Mouse (Mus musculus) stomach, postnatal 0 days (tissue): ENCODE measurements around the gene Tmem87a. TPM values are rescaled to one million over a fixed set of nuclear protein-coding genes. Genes with fewer than 3 reads are reported as not detected.

Experiments
- ATAC-seq: fragments of 200-750 bp; cut with Nextera tagmentation; 2 replicates; pipeline ENCODE4 v1.8.0; 2017; ENCODE audit not compliant: low FRiP score, low TSS enrichment
- DNase-seq: peaks from one replicate; pipeline ENCODE4 v3.0.0-alpha.2; 2016; ENCODE audit warnings: low spot score
- H3K27ac ChIP-seq: fragments of 300-500 bp; sonication (generic); replicated peaks from 2 replicates; pipeline ENCODE4 v1.5.1; 2014; ENCODE audit warnings: mild to moderate bottlenecking, control low read depth
- H3K27me3 ChIP-seq: fragments of 300-500 bp; sonication (generic); 2 replicates; pipeline ENCODE4 v1.6.1; 2014; ENCODE audit warnings: low read length; ENCODE audit not compliant: control insufficient read depth, insufficient read depth
- H3K36me3 ChIP-seq: fragments of 300-500 bp; sonication (generic); 2 replicates; pipeline ENCODE4 v1.6.1; 2014; ENCODE audit warnings: low read length, mixed read lengths; ENCODE audit not compliant: control insufficient read depth, insufficient read depth
- H3K4me1 ChIP-seq: fragments of 300-500 bp; sonication (generic); replicated peaks from 2 replicates; pipeline ENCODE4 v1.6.1; 2014; ENCODE audit warnings: antibody characterized with exemption; ENCODE audit not compliant: control insufficient read depth, insufficient read depth
- H3K4me2 ChIP-seq: fragments of 300-500 bp; sonication (generic); replicated peaks from 2 replicates; pipeline ENCODE4 v1.6.1; 2014; ENCODE audit warnings: low read depth, mild to moderate bottlenecking, control low read depth, moderate library complexity
- H3K4me3 ChIP-seq: fragments of 300-500 bp; sonication (generic); 2 replicates; pipeline ENCODE4 v1.5.1; 2014; ENCODE audit warnings: low read depth, low read length, control low read depth
- H3K9ac ChIP-seq: fragments of 300-500 bp; sonication (generic); 2 replicates; pipeline ENCODE4 v1.6.1; 2014; ENCODE audit warnings: mild to moderate bottlenecking, low read length, control low read depth, mixed read lengths
- H3K9me3 ChIP-seq: fragments of 300-500 bp; sonication (generic); 2 replicates; pipeline ENCODE4 v1.6.1; 2016; ENCODE audit warnings: low read length; ENCODE audit not compliant: control insufficient read depth
- CTCF ChIP-seq: IDR thresholded peaks from 2 replicates; pipeline ENCODE4 v1.5.1; 2016; ENCODE audit warnings: antibody characterized with exemption, low read depth, mild to moderate bottlenecking, moderate library complexity
- EP300 ChIP-seq: optimal IDR thresholded peaks from 2 replicates; pipeline ENCODE3; 2016; ENCODE audit warnings: antibody characterized with exemption
- WGBS: fragments of 180-500 bp; shearing (Covaris S2); extraction: QIAGEN DNeasy Blood & Tissue Kit; methylation state at CpG from one replicate; pipeline ENCODE4 v1.1.7; 2014; 5-methylcytosine and 5-hydroxymethylcytosine counted together
- polyA plus RNA-seq: library from polyadenylated mRNA; unstranded; fragments of >200 nt; fragmentation: Nextera tagmentation; extraction: Ambion mirVana; gene quantifications from 2 replicates; pipeline ENCODE4 v1.2.1, GENCODE M21; 2015

Gene Tmem87a
- polyA plus RNA-seq, 1 experiment from 2014 or later: 16.4 TPM

GRCm38 (mm10) chr2:120424386-120424785, 20.5 kb upstream of the Tmem87a start:
- no peak overlapping the region for H3K27ac ChIP-seq
- H3K4me1 ChIP-seq: no peaks in the 10 kb centered on the region
- no peak overlapping the region for H3K4me2 ChIP-seq
- ATAC-seq (no peak), DNase-seq (no peak)
- H3K4me3 ChIP-seq: no peak overlapping the region
- H3K36me3 ChIP-seq: no peaks in the 10 kb centered on the region
- no peaks in the 10 kb centered on the region for H3K9me3 ChIP-seq
- no peak overlapping the region for H3K9ac ChIP-seq
- no peaks in the 10 kb centered on the region for H3K27me3 ChIP-seq
- 82% methylated on average over 5 of the region's 5 CpGs for WGBS
- TF ChIP-seq CTCF: no peak
- no peak for TF ChIP-seq EP300

GRCm38 (mm10) chr2:120414738-120415414, 11.0 kb upstream of the Tmem87a start:
- ATAC-seq: no peak

GRCm38 (mm10) chr2:120414113-120414512, 10.2 kb upstream of the Tmem87a start:
- no peak for ATAC-seq
- Histone ChIP-seq H3K4me1 (no peaks in the 10 kb centered on the region), H3K27me3 (no peaks in the 10 kb centered on the region), H3K36me3 (no peaks in the 10 kb centered on the region), H3K4me3 (no peak overlapping the region), H3K4me2 (no peak overlapping the region), H3K9me3 (no peaks in the 10 kb centered on the region), H3K9ac (no peak overlapping the region), H3K27ac (no peak overlapping the region)
- TF ChIP-seq CTCF: no peak
- TF ChIP-seq EP300: no peak
- DNase-seq: no peak

More at GRCm38 (mm10) chr2:120414738-120415414, 11.0 kb upstream of the Tmem87a start:
- no peaks in the 10 kb centered on the region for H3K36me3 ChIP-seq
- no peak for TF ChIP-seq EP300
- no peak for TF ChIP-seq CTCF
- 65% methylated on average over 1 of the region's 1 CpGs for WGBS
- no peaks in the 10 kb centered on the region for H3K9me3 ChIP-seq
- no peak overlapping the region for H3K9ac ChIP-seq
- H3K4me2 ChIP-seq: no peak overlapping the region
- H3K4me1 ChIP-seq: no peaks in the 10 kb centered on the region
- no peaks in the 10 kb centered on the region for H3K27me3 ChIP-seq
- no peak overlapping the region for H3K4me3 ChIP-seq
- no peak overlapping the region for H3K27ac ChIP-seq
- no peak for DNase-seq

- 94% methylated on average over 3 of the region's 3 CpGs for WGBS
- no peak for DNase-seq
- ATAC-seq: no peak
- Histone ChIP-seq H3K4me3 (no peak overlapping the region), H3K27me3 (no peaks in the 10 kb centered on the region), H3K4me2 (no peak overlapping the region), H3K4me1 (no peaks in the 10 kb centered on the region), H3K9me3 (no peaks in the 10 kb centered on the region), H3K27ac (no peak overlapping the region), H3K9ac (no peak overlapping the region), H3K36me3 (no peaks in the 10 kb centered on the region)
- TF ChIP-seq EP300: no peak
- TF ChIP-seq CTCF: no peak
Observed at GRCm38 (mm10) chr2:120411096-120411628, 7.2 kb upstream of the Tmem87a start.

GRCm38 (mm10) chr2:120404823-120405765, 1.2 kb upstream of the Tmem87a start:
- Histone ChIP-seq H3K36me3 (no peaks in the 10 kb centered on the region), H3K27me3 (no peaks in the 10 kb centered on the region), H3K4me1 (no peaks in the 10 kb centered on the region; the same call in 1 of the 2 replicates), H3K9ac (peak overlapping the region; percentile 72), H3K4me2 (peak overlapping the region; percentile 50), H3K9me3 (no peaks in the 10 kb centered on the region), H3K4me3 (peak overlapping the region; percentile 80), H3K27ac (peak overlapping the region; percentile 95)
- ATAC-seq (no peak), DNase-seq (no peak)
- 13% methylated on average over 14 of the region's 14 CpGs for WGBS
- no peak for TF ChIP-seq CTCF
- TF ChIP-seq EP300: no peak
